Mouse (Mus musculus) erythroblast, embryonic 14.5 days (primary cell): Measurements from ENCODE around the gene Cbx4.

Source experiments
- GATA1 ChIP-seq: IDR thresholded peaks from 2 replicates; pipeline ENCODE4 v1.6.1; 2012; ENCODE audit warnings: low read length, inconsistent platforms, mixed read lengths
- TAL1 ChIP-seq: IDR thresholded peaks from 3 replicates; pipeline ENCODE4 v1.6.1; 2012; ENCODE audit warnings: low read length, inconsistent platforms, mixed read lengths

DNA sequence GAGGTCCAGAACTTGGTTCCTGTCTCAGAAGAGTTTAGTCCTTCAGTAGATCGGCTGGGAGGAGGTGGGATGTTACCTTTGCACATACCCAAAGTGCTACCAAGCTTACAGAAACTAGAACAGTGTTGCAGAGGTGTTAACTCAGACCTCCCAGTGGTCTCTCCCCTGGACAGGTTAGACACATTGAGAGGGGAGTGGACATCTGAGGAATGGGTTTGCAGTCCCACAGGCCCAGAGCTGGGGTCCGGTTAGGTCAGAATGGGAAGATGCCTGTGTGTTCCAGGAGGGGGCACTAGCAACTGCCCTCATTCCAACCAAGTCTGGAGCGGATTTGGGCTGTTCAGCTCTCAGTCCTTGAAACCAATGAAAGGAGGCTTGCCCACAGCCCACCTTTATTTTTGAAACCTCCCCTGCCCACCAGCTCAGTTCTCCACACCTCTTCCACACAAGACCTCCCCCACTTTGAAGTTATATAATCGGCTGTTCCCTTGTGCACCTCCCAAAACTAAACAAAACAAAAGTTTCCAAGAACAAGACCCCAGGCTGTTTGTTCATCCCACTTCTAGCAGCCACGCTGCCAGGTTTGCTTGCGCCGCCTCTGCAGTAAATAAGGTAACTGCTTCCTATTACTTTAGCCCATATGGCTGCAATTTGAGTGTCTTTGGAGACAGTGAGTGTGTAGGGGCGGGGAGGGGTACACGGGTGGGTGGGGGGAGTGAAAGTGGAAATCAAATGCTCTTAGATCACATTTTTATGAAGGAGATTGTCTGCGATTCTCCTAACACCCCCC is 42.1 kb downstream of the Cbx4 start:
- TF ChIP-seq TAL1 = no peak
- TF ChIP-seq GATA1 = no peak
